Mouse (Mus musculus) right cerebral cortex, postnatal 25 days (tissue): ENCODE data around the gene Shroom3.

Experiments
- DNase-seq: peaks from one replicate; pipeline ENCODE4 v3.0.0; 2022

Shroom3 gene

DNA sequence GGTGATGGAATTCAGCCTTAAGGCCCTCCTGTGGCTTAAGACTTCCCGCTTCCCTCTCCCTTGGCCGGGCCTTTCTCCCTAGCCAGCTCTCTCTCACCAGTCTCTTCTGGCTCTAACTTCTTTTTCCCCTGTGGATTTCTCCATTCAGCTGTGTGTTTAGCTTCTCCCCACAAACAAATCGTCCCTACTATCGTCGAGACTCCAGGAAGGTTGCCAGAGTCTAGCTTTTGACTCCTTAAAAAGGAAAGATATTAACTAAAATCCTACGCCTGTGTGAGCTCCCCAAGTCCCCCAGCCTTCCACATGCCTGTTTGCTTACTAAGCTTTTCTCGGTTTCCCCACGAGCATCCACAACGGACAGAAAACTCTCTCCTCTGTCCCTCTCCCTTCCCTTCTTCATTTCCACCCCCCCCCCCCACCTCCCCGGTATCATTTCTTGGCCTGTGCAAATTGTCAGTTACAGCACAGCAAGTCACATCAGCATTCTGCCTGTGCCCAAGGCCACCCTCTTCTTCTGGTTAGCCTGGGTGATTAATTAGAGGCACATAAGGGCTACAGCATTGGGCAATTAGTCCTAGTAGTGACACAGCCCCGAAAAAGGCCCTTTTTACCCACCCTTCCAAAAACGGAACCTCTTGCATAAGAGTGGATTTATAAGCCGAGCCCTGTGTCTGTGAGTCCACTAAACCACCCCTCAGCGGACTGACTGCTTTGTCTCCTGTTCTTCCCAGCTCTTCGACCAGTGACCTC lies 256.2 kb downstream of the Shroom3 start:
- DNase-seq = no peak

DNA sequence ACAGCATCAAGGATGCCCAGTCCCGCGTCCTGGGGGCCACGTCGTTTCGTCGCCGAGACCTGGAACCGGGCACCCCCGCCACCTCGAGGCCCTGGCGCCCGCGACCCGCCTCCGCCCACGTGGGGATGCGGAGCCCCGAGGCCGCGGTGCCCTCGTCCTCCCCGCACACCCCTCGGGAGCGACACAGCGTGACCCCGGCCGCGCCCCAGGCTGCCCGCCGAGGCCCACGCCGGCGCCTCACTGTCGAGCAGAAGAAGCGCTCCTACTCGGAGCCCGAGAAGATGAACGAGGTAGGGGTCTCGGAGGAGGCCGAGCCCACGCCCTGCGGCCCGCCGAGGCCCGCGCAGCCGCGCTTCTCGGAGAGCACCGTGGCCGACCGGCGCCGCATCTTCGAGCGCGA lies 258.9 kb downstream of the Shroom3 start:
- no peak for DNase-seq

DNA sequence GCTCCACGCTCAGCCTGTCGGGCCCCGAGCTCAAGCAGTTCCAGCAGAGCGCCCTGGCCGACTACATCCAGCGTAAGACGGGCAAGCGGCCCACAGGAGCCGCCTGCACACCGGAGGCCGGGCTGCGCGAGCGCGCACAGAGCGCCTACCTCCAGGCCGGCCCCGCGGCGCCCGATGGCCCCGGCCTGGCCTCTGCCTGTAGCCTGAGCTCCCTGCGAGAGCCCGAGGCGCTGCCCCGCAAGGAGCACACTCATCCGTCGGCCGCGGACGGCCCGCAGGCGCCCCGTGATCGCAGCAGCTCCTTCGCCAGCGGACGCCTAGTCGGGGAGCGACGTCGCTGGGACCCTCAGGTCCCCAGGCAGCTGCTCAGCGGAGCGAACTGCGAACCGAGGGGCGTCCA lies 259.3 kb downstream of the Shroom3 start:
- no peak for DNase-seq

DNA sequence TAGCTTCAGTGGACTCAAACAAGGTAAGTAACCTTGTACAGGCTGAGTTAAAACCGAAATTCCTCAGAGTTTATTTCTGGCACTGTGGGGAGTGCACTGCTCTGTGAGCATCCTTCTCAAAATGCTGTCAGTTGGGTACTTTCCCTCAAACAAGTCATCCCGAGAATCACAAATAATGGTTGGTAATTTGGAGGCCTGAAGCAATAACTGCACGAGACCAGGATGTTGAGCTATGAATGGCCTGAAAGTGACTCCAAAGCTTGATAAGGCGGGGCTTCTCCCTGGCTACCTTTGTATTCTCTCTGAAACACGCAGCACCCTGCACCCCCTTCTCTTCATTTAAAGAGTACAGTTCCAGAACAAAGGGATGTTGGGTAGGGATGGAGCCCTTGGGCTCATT lies 261.6 kb downstream of the Shroom3 start:
- DNase-seq = no peak

DNA sequence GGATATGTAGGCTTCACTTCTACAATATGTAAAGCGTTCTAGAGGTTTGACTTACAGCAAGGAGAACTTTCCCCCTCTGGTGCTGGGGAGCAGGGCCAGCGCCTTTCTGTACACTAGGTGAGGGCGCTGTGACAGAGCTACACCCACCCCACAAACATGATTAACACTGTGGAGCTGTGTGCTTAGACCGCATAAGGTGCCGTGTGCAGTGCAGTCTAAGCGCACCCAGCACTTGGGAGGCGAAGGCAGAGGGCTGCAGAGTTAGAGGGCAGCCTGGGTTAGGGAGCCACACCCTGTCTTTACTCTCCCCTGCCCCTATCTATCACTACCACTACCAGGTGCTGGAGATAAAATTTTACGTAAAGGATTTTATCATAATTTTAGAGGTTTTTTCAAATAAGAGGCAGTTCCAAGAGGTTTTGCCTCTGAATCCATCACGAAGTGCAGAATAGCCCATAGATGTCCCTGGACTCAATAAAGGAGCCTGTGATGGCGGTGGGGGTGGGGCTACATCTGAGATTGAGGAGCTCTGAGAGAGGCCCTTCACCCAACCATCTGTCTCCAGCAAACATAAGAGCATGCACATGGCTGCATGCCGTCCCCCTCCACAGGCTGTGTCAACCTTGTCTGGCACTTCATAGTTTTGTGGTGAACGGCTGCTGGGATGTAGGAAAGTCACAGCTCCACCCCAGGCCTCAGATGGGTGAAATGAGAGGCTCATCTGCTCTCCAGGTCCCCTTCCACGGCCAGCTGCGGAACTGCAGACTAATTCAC lies 265.9 kb downstream of the Shroom3 start:
- DNase-seq = no peak

DNA sequence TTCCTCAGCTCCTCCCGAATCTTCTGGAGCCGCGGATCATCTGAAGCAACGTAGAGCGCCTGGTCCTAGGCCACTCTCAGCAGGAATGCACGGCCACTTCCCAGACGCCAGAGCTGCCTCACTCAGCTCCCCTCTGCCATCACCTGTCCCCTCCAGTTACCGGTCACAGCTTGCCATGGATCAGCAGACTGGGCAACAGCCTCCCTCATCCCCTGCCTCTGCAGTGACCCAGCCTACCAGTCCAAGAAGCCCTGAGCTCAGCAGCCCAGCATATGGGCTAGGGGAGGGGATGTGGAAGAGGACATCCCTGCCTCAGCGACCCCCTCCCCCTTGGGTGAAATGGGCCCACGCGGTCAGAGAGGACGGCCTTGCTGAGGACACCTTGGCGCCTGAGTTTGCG lies 267.3 kb downstream of the Shroom3 start:
- DNase-seq = no peak

DNA sequence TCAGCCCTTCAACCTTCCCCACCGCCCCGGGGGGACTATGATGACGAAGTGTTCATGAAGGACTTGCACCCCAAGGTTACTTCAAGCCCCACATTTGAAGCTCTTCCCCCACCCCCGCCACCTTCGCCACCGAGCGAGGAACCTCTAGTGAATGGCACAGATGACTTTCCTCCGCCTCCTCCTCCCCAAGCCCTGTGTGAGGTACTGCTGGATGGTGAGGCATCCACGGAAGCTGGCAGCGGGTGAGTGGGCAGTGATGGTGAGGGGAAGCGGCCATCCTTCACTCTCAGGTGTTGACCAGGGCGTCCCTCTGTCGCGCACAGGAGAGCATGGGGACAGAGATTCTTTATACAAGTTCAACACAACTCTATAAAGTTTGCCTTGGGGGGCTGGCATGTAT lies 267.8 kb downstream of the Shroom3 start:
- DNase-seq = no peak

DNA sequence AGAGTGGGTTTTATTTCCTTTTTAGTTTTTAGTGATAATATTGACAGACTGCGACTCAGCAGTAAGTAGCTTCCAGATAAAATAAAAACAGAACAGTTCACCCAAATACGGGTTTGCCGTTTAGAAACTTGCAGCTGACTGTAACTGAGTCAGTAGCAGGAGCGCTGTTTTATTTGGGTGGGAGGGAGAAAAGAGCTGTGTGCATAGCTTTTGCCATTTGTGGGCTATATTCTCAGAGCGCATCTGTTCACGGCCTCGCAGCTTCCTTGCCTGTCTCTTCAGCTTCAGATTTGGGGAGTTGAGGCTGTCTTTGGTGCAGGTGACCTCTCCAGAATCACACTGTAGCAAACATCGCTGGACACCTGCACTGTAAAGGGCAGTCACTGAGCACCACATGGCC lies 270.6 kb downstream of the Shroom3 start:
- DNase-seq = no peak

DNA sequence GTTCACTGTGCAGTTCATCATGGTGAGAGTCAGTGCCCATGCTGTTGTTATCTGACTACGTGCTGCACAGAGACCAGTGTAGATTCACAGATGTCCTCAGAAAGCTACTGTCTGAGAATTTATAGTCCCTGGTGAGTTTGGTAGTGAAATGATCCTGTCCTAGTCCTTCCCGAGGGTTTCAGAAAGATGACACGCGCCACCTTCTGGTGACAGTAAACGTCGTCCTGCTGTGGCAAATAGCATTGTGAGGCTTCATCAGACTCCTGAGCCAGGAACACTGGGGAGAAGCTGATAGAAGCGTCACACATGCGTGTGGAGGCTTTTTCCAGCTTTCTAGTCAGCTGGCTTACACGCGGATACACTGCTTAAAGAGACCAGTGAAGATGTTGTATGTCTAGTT lies 271.1 kb downstream of the Shroom3 start:
- peak; percentile 80 for DNase-seq

DNA sequence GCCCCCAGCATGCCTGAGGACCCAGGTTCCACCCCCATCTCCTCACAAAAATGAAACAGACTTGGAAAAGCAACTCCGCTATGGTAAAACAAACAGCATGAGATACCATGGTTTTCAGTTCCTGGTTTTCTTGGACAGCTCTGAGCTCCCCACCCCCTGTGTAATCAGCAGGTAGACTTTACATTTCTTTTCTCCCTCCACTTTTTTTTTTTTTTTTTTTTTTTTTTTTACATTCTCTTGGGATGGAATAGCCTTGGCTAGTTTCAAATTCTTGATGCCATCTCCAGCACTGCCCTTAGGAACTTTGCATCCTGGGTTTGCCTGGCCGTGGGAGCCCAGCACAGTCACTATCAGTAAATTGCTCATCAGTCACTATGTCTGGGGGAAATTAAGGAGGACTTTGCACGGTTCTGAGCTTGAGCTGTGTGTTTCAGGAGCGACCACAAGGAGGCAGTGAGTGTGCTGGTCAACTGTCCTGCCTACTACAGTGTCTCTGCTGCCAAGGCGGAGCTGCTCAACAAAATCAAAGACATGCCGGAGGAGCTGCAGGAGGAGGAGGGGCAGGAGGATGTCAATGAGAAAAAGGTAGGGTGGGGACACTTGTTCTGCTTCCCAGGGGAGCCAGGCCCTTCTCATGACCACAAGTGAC lies 271.7 kb downstream of the Shroom3 start:
- no peak for DNase-seq

DNA sequence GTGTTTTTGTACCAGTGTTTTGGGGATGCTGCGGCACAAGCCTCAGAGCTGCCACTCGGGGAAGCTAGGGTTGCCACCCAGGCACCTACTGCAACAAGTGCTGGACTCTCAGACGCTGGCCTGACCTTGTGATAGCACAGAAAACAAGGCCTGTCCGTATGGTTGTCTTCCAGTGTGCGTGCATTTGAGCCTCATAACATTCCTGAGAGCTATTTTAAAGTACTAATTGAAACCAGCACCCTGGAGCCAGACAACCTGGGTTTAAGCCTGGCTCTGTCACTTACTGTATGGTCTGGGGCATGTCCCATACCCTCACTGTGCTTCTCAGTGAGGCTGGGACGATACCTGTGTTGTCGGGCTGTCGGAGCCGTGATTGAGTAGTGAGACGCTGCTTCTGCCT lies 276.1 kb downstream of the Shroom3 start:
- no peak for DNase-seq

DNA sequence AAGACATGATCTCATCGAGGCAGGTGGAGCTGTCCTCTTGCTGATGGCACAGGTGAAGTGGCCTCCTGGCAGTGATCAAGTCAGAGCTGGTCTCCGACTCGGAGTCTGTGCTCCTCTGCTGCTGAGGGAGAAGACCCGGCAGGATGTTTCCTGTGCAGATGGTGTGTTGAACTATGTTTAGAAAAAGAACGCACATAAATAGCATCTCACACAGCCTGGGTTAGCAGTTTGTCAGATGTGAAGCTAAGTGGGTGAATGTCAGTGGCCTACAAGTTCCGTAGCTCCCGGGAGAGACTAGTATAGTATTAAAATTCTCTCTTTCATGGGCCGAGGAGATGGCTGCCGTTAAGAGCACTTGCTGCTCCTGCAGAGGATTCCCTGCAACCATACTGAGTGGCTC lies 276.5 kb downstream of the Shroom3 start:
- no peak for DNase-seq

DNA sequence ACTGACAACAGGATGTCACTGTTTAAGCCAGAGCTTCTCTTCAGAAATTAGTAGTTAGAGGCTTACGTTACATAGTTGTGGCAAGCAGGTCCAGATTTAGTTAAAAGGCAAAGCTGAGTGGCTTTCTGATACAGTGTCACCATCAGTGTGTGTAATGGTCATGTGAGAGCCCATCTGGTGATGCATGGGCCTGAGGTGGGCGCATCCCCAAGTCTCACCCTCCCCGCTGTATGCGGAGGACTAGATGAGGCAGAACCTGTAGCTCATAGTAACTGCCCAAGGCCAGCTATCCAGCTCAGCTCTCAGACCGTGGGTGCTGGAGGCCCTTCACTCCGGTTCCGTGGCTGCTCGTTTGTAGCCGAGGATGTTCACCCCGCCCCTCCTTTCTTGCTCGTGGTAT lies 278.1 kb downstream of the Shroom3 start:
- DNase-seq = no peak

DNA sequence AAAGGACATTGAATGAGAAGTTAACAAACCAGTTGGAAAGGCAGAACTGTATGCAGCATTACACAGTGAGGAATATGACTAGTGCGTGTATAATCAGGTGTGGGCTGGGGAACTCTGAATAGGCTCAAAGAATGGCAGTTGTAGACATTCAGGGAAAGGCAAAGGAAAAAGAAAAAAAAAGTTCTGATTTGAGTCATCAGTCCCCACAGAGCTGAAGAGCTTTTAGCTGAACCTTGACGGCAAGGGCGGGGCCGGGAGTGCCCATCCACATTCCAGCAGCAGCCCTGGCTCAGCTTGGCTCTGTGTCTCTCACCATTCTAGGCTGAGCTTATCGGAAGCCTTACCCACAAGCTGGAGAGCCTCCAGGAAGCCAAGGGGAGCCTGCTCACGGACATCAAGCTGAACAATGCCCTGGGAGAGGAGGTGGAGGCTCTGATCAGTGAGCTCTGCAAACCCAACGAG lies 278.6 kb downstream of the Shroom3 start:
- no peak for DNase-seq

DNA sequence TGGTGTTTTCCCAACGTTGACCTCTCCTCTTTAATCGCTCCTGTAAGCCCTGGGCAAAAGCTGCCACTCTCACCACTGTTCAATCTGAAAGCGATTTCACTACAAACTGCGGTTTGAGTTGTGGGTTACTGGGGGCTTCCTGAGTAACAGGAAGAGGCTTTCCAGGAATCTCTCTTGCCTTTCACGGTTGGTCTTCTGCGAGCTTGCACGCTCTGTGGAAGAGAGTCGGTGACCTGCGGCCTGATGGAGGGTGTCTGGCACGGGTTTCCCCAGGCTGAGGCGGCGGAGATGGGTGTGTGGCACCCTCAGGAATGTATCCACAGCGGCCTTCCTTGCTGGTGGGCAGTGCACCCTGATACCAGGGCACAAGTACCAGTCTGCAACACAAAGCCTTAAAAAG lies 281.5 kb downstream of the Shroom3 start:
- no peak for DNase-seq

DNA sequence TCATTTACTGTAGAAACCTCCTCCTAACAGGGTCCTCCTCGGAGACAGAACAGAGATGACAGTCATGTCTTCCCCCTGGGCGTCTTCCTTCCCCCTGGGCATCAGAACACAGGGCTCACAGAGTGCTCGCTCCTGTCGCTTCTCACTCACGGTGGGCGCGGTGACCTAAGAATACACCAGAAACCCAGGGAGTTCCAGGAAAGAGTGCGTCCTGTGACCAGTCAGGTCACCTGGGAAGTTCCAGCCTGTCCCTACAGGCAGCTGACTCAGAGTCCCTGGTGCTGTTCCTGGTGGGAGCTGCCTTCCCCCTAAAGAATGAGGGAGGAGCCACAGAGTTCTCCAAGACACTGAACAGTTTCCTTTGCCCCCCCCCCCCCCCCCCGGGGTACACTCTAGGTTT lies 283.9 kb downstream of the Shroom3 start:
- DNase-seq = no peak

DNA sequence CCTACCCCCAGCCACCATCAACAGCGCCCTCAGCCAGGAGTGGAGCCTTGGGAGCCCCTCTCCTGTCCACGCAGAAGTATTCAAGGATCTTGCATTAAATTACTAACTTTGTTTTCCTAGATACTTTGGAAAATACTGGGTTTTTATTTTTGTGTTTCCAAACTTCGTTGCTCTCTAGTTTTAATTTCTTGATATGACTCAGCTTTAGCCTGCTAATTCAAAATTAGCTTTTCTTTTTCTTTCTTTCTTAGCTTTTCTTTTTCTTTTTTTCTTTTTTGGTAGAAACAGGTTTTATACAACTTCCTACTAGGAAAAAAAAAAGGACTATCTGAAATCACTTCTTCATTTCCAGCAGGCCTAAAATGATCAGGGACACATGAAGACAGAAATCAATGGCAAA lies 284.7 kb downstream of the Shroom3 start:
- DNase-seq = no peak

DNA sequence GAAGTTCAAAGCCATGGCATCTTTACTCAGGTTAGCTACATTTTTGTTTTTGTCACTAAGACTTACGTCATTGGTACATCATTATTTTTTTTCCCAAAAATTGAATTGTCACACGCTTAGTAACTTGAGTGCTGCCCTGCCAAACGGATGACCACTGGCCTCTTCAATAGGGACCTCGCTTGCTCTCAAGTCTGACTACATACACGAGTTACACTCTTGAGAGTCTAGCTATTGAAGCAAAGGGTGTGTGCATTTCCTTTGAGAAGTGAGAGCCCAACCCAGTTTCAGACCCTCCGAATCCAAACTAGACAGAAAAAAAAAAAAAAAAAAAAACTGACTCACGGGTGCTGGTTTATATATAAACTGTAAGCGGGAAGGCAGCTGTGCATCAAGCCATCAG lies 286.2 kb downstream of the Shroom3 start:
- no peak for DNase-seq

DNA sequence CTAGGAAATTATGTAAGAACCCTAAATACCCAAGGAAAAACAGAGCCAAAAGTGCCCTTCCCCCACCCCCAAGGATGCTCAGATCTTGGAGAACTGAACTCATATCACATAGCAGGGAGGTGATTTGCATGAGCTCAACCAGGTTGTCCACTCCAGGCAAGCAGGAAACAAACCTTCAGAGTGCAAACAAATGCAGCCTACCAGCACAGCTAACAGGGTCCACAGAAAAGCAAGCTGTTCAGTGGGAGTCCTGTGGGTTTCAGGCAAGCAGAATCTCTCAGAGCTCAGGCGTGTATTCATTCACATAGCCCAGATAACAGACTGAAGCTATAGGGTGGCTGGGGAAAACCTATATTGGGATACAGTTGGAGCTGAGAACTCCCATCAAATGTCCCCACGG lies 286.7 kb downstream of the Shroom3 start:
- no peak for DNase-seq

DNA sequence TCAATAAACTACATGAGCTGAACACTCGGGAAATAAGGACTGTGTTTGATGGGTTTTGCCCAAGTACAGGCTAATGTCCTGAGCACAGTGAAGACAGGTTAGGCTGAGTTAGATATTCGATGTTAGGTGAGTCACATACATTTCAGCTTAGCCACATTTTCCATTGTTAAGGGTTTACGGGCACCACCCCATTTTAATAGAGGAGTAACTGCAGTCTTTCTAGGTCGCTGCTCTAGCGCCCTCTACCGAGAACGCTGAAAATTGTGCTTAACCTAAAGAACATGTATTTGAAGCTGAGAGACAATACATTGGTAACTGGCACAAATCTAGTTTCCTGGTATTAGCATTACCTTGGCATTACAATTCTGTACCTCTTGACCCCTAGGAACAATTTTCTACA lies 287.2 kb downstream of the Shroom3 start:
- no peak for DNase-seq

DNA sequence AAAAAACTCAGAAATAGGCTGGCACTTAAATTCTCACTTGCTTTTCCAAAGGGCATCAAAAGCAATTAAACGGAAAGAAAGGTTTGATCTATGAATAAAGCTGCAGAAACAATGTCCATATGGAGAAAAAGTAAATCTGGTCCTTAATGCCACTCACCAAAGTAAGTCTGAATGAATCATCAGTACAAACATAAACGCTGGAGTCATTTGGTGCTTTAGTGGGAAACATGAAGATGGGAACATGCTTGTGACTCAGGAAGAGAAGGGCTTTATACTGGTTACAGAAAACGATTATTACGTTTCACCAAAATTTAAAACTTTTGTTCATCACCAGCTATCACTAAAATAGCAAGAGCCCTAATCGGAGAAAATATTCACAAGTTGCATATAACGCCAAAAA lies 297.2 kb downstream of the Shroom3 start:
- DNase-seq = no peak

DNA sequence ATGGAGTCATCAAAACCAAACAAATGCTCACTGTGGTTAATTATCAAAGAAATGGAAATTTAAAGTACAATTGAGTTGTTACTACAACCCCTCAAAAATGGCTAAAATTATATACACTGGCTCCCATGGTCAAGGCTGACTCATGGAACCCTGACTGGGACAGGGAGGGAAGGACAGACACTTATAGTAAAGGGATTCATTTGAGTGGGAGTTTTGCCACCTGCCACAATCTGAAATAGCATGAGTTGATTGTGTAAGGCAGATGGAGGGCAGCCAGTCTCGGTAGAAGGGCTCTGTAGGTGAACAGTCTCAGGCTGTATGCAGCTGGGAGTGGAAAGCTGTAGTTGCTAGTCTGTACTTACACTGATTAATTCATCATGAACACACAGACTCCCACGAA lies 297.6 kb downstream of the Shroom3 start:
- DNase-seq = no peak

DNA sequence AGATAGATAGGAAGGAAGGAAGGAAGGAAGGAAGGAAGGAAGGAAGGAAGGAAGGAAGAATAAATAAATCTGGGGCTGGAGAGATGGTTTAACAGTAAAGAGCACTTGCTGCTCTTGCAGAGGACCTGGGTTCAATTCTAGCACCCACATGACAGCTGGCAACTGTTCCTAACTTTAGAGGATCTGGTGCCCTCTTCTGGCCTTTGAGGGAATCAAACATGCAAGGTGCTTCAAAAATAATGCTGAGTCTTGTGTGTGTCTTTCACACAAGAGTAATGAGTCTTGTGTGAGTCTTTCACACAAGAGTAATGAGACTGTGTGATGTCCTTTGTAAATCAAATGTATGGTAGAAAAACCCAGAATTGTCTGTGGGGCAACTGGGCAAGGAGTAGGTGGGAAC lies 299.4 kb downstream of the Shroom3 start:
- DNase-seq = no peak

DNA sequence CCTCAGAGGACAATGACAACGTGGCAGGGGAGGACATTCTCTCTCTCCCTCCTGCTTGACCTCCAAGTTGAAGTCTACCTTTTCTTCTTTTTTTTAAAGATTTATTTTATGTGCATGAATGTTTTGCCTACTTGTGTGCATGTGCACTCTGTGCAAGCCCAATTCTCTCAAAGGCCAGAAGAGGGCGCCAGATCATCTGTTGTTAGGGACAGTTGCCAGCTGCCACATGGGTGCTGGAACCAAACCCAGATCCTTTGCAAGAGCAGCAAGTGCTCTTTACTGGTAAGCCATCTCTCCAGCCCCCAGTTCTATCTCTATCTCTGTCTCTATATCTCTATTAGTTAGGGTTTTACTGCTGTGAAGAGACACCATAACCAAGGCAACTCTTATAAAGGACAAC lies 300.7 kb downstream of the Shroom3 start:
- DNase-seq = no peak
